Mouse (Mus musculus): ENCODE measurements around the gene Nxpe4. TPM values are rescaled to one million over a fixed set of nuclear protein-coding genes. Genes with fewer than 3 reads are reported as not detected.

Gene Nxpe4
- total and polyA plus RNA-seq, 2 experiments from 2014 or later = 5.9 to 9.5 TPM

DNA sequence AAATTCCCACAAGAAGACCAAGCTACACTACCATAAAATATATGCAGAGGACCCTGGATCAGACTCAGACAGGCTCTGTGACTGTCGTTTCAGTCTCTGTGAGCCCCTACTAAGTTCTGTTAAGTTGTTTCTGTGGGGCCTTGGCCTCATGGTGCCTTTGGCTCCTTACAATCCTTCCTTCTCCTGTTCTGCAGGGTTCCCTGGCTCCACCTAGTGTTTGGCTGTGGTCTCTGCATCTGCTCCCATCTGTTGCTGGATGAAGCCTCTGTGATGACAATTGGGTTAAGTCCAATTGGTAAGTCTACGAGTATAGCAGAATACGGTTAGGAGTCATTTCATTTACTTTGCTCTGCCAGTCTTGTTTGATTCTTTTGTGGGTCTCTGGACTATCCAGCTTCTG, 193.0 kb downstream of the Nxpe4 start:
- Histone ChIP-seq H3K27me3 (ENCODE audit: control insufficient read depth, insufficient read depth, low read length) (no peaks in the 10 kb centered on the region), H3K4me3 (ENCODE audit: low read depth, low read length) (no peak overlapping the region), H3K4me2 (ENCODE audit: low read depth, low read length) (no peak overlapping the region), H3K4me1 (ENCODE audit: control insufficient read depth, insufficient read depth) (no peaks in the 10 kb centered on the region), H3K27ac (ENCODE audit: low read depth) (peak overlapping the region; percentile 77), H3K9ac (replicated peaks; ENCODE audit: low read depth, low read length) (no peak overlapping the region), H3K36me3 (replicated peaks; ENCODE audit: control insufficient read depth, insufficient read depth, low read length) (no peaks in the 10 kb centered on the region), H3K9me3 (replicated peaks; ENCODE audit: control insufficient read depth, low read length) (no peaks in the 10 kb centered on the region)
- ATAC-seq (ENCODE audit: insufficient read depth, low read depth) (peak; percentile 49; the same call in 1 of the 2 replicates), DNase-seq (ENCODE audit: low spot score) (peak; percentile 62)
- TF ChIP-seq EP300 (IDR thresholded peaks at IDR 0.05; ENCODE audit: low read depth) (no peak), CTCF (IDR thresholded peaks at IDR 0.05; ENCODE audit: low read depth) (peak; percentile 92)
- WGBS = 27% methylated on average over 3 of the region's 3 CpGs

- Histone ChIP-seq H3K4me2 (ENCODE audit: low read depth, low read length) (no peak overlapping the region), H3K4me3 (ENCODE audit: low read depth, low read length) (no peak overlapping the region), H3K36me3 (replicated peaks; ENCODE audit: control insufficient read depth, insufficient read depth, low read length) (no peaks in the 10 kb centered on the region), H3K9ac (replicated peaks; ENCODE audit: low read depth, low read length) (no peak overlapping the region), H3K27me3 (ENCODE audit: control insufficient read depth, insufficient read depth, low read length) (no peaks in the 10 kb centered on the region), H3K4me1 (ENCODE audit: control insufficient read depth, insufficient read depth) (no peaks in the 10 kb centered on the region), H3K9me3 (replicated peaks; ENCODE audit: control insufficient read depth, low read length) (no peaks in the 10 kb centered on the region), H3K27ac (ENCODE audit: low read depth) (no peak overlapping the region)
- DNase-seq (ENCODE audit: low spot score) (no peak), ATAC-seq (ENCODE audit: insufficient read depth, low read depth) (no peak)
- TF ChIP-seq CTCF (IDR thresholded peaks at IDR 0.05; ENCODE audit: low read depth) = no peak
- WGBS = 85% methylated on average over 3 of the region's 3 CpGs
Measured at GRCm38 (mm10) chr9:48357097-48357496, 195.3 kb downstream of the Nxpe4 start.

GRCm38 (mm10) chr9:48360826-48361225, 199.0 kb downstream of the Nxpe4 start:
- H3K4me2 ChIP-seq (ENCODE audit: low read depth, low read length) = no peak overlapping the region
- no peaks in the 10 kb centered on the region for H3K36me3 ChIP-seq (replicated peaks; ENCODE audit: control insufficient read depth, insufficient read depth, low read length)
- ATAC-seq (ENCODE audit: insufficient read depth, low read depth) = no peak
- H3K4me3 ChIP-seq (ENCODE audit: low read depth, low read length) = no peak overlapping the region
- H3K27me3 ChIP-seq (ENCODE audit: control insufficient read depth, insufficient read depth, low read length) = no peaks in the 10 kb centered on the region
- WGBS = 72% methylated on average over 4 of the region's 4 CpGs
- no peaks in the 10 kb centered on the region for H3K9me3 ChIP-seq (replicated peaks; ENCODE audit: control insufficient read depth, low read length)
- TF ChIP-seq CTCF (IDR thresholded peaks at IDR 0.05; ENCODE audit: low read depth) (no peak), EP300 (IDR thresholded peaks at IDR 0.05; ENCODE audit: low read depth) (no peak)
- H3K9ac ChIP-seq (replicated peaks; ENCODE audit: low read depth, low read length) = no peak overlapping the region
- H3K4me1 ChIP-seq (ENCODE audit: control insufficient read depth, insufficient read depth) = no peaks in the 10 kb centered on the region
- DNase-seq (ENCODE audit: low spot score) = no peak
- no peak overlapping the region for H3K27ac ChIP-seq (ENCODE audit: low read depth)

GRCm38 (mm10) chr9:48361815-48362631, 200.2 kb downstream of the Nxpe4 start:
- no peak for TF ChIP-seq CTCF (IDR thresholded peaks at IDR 0.05; ENCODE audit: low read depth)
- no peak for TF ChIP-seq EP300 (IDR thresholded peaks at IDR 0.05; ENCODE audit: low read depth)
- ATAC-seq (ENCODE audit: insufficient read depth, low read depth) = peak; percentile 47
- WGBS = 29% methylated on average over 14 of the region's 14 CpGs
- no peak overlapping the region for H3K27ac ChIP-seq (ENCODE audit: low read depth)
- H3K4me2 ChIP-seq (ENCODE audit: low read depth, low read length) = peak overlapping the region; percentile 16; the same call in 1 of the 2 replicates
- H3K4me1 ChIP-seq (ENCODE audit: control insufficient read depth, insufficient read depth) = no peaks in the 10 kb centered on the region
- no peak overlapping the region for H3K9ac ChIP-seq (replicated peaks; ENCODE audit: low read depth, low read length)
- no peaks in the 10 kb centered on the region for H3K27me3 ChIP-seq (ENCODE audit: control insufficient read depth, insufficient read depth, low read length)
- DNase-seq (ENCODE audit: low spot score) = peak; percentile 20
- H3K36me3 ChIP-seq (replicated peaks; ENCODE audit: control insufficient read depth, insufficient read depth, low read length) = no peaks in the 10 kb centered on the region
- H3K4me3 ChIP-seq (ENCODE audit: low read depth, low read length) = no peak overlapping the region
- no peaks in the 10 kb centered on the region for H3K9me3 ChIP-seq (replicated peaks; ENCODE audit: control insufficient read depth, low read length)

DNA sequence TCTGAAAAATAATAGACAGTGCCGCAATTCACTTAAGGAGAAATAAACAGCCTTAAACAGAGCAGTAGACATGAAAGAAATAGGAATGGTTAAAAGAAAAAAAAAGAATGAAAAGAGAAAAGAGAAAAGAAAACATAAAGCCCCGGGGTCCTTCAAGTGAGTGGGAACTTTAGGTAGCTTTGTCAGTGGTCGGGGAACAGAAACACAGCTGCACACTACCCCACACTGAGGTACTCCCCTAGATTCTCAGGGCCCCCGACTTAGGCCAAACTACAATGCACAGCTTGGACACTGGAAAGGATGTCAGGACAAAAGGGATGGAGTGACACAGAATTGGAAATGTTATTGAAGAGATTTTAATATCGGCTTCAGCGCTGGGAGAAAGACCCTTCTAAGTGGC, 200.9 kb downstream of the Nxpe4 start:
- Histone ChIP-seq H3K36me3 (replicated peaks; ENCODE audit: control insufficient read depth, insufficient read depth, low read length) (no peaks in the 10 kb centered on the region), H3K27ac (ENCODE audit: low read depth) (no peak overlapping the region), H3K9ac (replicated peaks; ENCODE audit: low read depth, low read length) (no peak overlapping the region), H3K27me3 (ENCODE audit: control insufficient read depth, insufficient read depth, low read length) (no peaks in the 10 kb centered on the region), H3K4me1 (ENCODE audit: control insufficient read depth, insufficient read depth) (no peaks in the 10 kb centered on the region), H3K9me3 (replicated peaks; ENCODE audit: control insufficient read depth, low read length) (no peaks in the 10 kb centered on the region), H3K4me3 (ENCODE audit: low read depth, low read length) (no peak overlapping the region), H3K4me2 (ENCODE audit: low read depth, low read length) (0 out of 2 replicates have a peak overlapping the region, but pooled peaks have one; percentile 16)
- DNase-seq (ENCODE audit: low spot score) (no peak), ATAC-seq (ENCODE audit: insufficient read depth, low read depth) (no peak)
- WGBS = 91% methylated on average over 6 of the region's 6 CpGs
- TF ChIP-seq CTCF (IDR thresholded peaks at IDR 0.05; ENCODE audit: low read depth) = no peak
- TF ChIP-seq EP300 (IDR thresholded peaks at IDR 0.05; ENCODE audit: low read depth) = no peak
